Mouse (Mus musculus) kidney, embryonic 14.5 days (tissue): ENCODE results near the gene Cmtm2b. TPM values are rescaled to one million over a fixed set of nuclear protein-coding genes. Genes with fewer than 3 reads are reported as not detected.

Experiments used
- ATAC-seq: fragments of 200-750 bp; cut with Nextera tagmentation; 2 replicates; pipeline ENCODE4 v1.8.0; 2017; ENCODE audit warnings: moderate number of reproducible peaks, mild to moderate bottlenecking, moderate TSS enrichment, moderate library complexity; ENCODE audit not compliant: low FRiP score, low TSS enrichment
- H3K27ac ChIP-seq: fragments of 300-500 bp; sonication (generic); 2 replicates; pipeline ENCODE4 v1.5.1; 2014; ENCODE audit warnings: low read depth, mild to moderate bottlenecking, low read length, moderate library complexity, mixed read lengths
- H3K27me3 ChIP-seq: fragments of 300-500 bp; sonication (generic); 2 replicates; pipeline ENCODE4 v1.6.1; 2014; ENCODE audit warnings: mild to moderate bottlenecking, low read length; ENCODE audit not compliant: control insufficient read depth, insufficient read depth
- H3K36me3 ChIP-seq: fragments of 300-500 bp; sonication (generic); 2 replicates; pipeline ENCODE4 v1.6.1; 2014; ENCODE audit warnings: low read length, mixed read lengths; ENCODE audit not compliant: control insufficient read depth, insufficient read depth
- H3K4me1 ChIP-seq: fragments of 300-500 bp; sonication (generic); 2 replicates; pipeline ENCODE4 v1.6.1; 2014; ENCODE audit warnings: low read length, mixed read lengths; ENCODE audit not compliant: control insufficient read depth, insufficient read depth
- H3K4me2 ChIP-seq: fragments of 300-500 bp; sonication (generic); replicated peaks from 2 replicates; pipeline ENCODE4 v1.6.1; 2014; ENCODE audit warnings: low read depth, mild to moderate bottlenecking, low read length
- H3K4me3 ChIP-seq: fragments of 300-500 bp; sonication (generic); 2 replicates; pipeline ENCODE4 v1.5.1; 2014; ENCODE audit warnings: mild to moderate bottlenecking, low read length
- H3K9ac ChIP-seq: fragments of 300-500 bp; sonication (generic); 2 replicates; pipeline ENCODE4 v1.6.1; 2014; ENCODE audit warnings: low read depth, mild to moderate bottlenecking, low read length, moderate library complexity
- H3K9me3 ChIP-seq: fragments of 300-500 bp; sonication (generic); 2 replicates; pipeline ENCODE4 v1.6.1; 2016; ENCODE audit warnings: low read length; ENCODE audit not compliant: control insufficient read depth
- WGBS: fragments of 180-500 bp; shearing (Covaris S2); extraction: QIAGEN DNeasy Blood & Tissue Kit; methylation state at CpG from one replicate; pipeline ENCODE4 v1.1.7; 2014; 5-methylcytosine and 5-hydroxymethylcytosine counted together
- polyA plus RNA-seq: library from polyadenylated mRNA; unstranded; fragments of >200 nt; fragmentation: Nextera tagmentation; extraction: Ambion mirVana; gene quantifications from 2 replicates; pipeline ENCODE4 v1.2.1, GENCODE M21; 2014

Cmtm2b gene
- polyA plus RNA-seq, 1 experiment from 2014 or later, result not detected

DNA sequence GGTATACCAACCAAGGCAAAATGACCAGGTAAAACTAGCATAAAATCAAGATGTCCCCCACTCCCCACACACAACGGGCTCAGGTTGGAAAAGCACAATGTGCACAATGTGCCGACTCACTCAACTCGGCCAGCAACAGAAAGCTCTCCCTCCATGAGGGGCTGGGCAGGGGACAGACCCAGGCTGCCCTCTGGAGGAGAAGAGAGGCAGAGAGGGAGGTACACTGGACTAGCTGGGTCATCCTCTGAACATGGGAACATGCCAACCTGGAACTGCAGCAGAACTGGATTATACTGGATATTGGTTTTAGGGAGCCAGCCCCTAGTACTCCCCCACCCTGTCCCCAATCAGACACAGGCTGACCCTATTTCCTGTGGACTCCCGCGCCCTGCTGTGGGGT, 31.2 kb downstream of the Cmtm2b start:
- no peak overlapping the region for H3K4me2 ChIP-seq
- ATAC-seq, result 0 out of 2 replicates have a peak, but pooled peaks have one; percentile 45
- no peaks in the 10 kb centered on the region for H3K9me3 ChIP-seq
- H3K27ac ChIP-seq, result no peak overlapping the region
- no peaks in the 10 kb centered on the region for H3K27me3 ChIP-seq
- WGBS, result 67% methylated on average over 5 of the region's 5 CpGs
- no peak overlapping the region for H3K4me3 ChIP-seq
- no peaks in the 10 kb centered on the region for H3K4me1 ChIP-seq
- H3K36me3 ChIP-seq, result peaks cover 26% of the 10 kb centered on the region; the same call in 1 of the 2 replicates
- no peak overlapping the region for H3K9ac ChIP-seq

DNA sequence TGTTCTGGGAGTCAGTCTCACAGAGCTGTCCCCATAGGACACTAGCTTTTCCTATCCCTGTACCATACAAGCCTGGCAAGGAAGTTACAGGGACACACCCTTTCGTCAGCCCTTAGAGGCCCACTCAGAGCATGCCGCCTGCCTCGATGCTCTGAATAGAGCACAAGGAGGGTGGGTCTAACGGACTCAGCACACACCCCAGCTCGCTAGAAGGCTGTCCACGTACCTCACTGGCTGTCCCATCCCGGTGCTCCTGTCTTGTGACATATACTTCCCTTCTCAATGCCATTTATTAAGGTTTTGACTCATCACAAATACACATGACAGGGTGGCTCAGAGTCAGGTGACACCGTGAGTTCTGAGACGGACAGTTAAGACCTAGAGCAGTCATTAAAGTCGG, 32.5 kb downstream of the Cmtm2b start:
- H3K9me3 ChIP-seq, result no peaks in the 10 kb centered on the region
- no peaks in the 10 kb centered on the region for H3K4me1 ChIP-seq
- no peak overlapping the region for H3K4me3 ChIP-seq
- 87% methylated on average over 10 of the region's 10 CpGs for WGBS
- no peaks in the 10 kb centered on the region for H3K27me3 ChIP-seq
- no peak overlapping the region for H3K27ac ChIP-seq
- no peak for ATAC-seq
- peaks cover 23% of the 10 kb centered on the region; the same call in 1 of the 2 replicates for H3K36me3 ChIP-seq
- H3K4me2 ChIP-seq, result no peak overlapping the region
- no peak overlapping the region for H3K9ac ChIP-seq

DNA sequence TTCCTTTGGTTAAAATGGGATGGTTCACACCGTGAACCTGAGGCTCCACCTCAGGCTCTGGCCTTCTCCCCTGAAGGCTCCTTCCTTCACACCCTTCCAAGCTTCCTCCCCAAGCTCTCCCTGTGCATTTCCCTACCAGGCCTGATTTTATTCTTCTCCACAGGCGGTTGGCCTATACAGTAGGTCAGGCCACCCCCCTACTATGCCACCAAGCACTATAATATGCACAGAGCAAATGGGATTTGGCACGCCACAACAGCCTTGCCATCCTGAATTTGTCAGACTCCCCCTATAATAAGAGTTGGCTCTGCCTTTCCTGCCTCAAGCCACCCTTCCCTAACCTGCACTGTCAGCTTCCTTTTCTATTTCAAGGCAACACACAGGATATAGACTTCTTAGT, 36.6 kb downstream of the Cmtm2b start:
- Histone ChIP-seq H3K27ac (no peak overlapping the region), H3K27me3 (no peaks in the 10 kb centered on the region), H3K9ac (no peak overlapping the region), H3K4me1 (0 out of 2 replicates have a peak, but pooled peaks cover 4% of the 10 kb centered on the region), H3K36me3 (peaks cover 20% of the 10 kb centered on the region; the same call in 1 of the 2 replicates), H3K9me3 (no peaks in the 10 kb centered on the region), H3K4me3 (no peak overlapping the region), H3K4me2 (no peak overlapping the region)
- WGBS, result 89% methylated on average over 3 of the region's 3 CpGs
- ATAC-seq, result no peak

DNA sequence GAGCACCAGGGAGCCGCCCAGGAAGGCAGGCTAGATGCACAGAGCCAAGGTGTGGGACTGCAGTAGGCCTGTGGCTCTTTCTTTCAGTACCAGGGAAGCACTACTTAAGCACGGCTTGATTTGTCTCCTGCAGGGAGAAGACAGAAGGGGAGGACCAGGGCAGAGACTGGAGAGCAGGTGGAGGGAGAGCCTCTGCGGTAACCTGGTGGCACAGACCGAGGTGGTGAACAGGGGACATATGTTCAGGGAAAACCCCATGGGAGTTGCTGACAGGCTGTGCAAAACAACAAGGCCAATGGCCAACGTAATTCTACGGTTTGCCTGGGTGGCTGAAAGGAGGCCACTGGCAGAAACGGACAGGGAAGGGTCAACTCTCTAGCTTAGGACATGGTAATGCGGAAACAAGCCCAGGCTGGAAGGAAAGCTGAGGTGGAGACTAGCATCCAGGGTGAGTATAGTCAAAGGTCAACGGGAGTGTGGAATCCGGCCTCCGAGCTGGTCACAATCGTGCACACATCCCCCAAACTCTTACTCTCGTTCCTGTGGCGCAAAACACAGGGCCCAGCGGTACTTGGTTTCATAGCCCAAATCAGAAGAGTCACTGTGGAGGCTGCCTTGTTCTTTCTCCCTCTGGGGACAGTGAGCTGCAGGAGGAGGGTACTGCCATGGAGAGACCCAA, 37.9 kb downstream of the Cmtm2b start:
- Histone ChIP-seq H3K9me3 (no peaks in the 10 kb centered on the region), H3K27ac (no peak overlapping the region), H3K9ac (no peak overlapping the region), H3K36me3 (peaks cover 12% of the 10 kb centered on the region; the same call in 1 of the 2 replicates), H3K27me3 (no peaks in the 10 kb centered on the region), H3K4me2 (no peak overlapping the region), H3K4me3 (no peak overlapping the region), H3K4me1 (peaks cover 4% of the 10 kb centered on the region; the same call in 1 of the 2 replicates)
- WGBS, result 73% methylated on average over 15 of the region's 15 CpGs
- no peak for ATAC-seq

DNA sequence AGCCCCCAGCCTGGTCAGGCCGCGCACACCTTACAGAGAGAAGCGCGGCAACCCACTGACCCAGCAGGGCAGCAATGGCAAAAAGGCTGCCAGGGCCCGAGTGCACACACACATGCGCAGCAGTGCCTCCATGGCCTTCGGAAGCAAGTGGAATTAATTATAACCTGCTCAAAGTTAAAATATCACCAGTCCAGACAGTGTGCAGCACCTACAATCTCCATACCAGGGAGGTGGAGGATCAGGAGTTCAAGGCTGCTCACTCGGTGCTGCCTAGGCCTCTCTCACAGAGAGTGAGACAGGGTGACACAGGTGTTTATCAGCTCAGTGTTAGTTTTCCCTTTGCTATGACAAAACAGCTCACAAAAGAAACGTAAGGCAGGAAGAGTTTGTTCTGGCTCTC, 43.7 kb downstream of the Cmtm2b start:
- no peak for ATAC-seq
- H3K9me3 ChIP-seq, result no peaks in the 10 kb centered on the region
- no peak overlapping the region for H3K4me2 ChIP-seq
- no peak overlapping the region for H3K4me3 ChIP-seq
- H3K4me1 ChIP-seq, result peaks cover 29% of the 10 kb centered on the region
- H3K27ac ChIP-seq, result no peak overlapping the region
- no peaks in the 10 kb centered on the region for H3K36me3 ChIP-seq
- no peak overlapping the region for H3K9ac ChIP-seq
- H3K27me3 ChIP-seq, result no peaks in the 10 kb centered on the region
- 85% methylated on average over 9 of the region's 9 CpGs for WGBS

DNA sequence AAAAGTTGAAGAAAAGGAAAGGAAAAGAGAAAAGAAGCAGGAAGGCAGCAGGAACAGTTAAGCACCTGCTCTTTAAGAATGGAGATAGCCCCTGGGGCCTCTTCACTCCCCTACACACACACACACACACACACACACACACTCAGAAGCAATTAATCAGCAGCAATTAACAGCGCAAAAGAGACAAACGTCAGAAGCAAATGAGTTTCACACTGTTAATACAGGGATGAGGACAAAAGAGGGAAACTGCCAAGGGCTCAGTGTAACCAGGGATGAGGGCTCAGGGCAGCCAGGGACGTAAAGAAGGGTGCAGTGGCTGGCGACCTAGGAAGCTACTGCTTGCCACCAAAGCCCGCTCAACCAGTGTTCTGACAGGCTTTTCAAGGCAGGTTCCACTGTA, 45.4 kb downstream of the Cmtm2b start:
- Histone ChIP-seq H3K36me3 (no peaks in the 10 kb centered on the region), H3K4me2 (no peak overlapping the region), H3K9me3 (no peaks in the 10 kb centered on the region), H3K9ac (no peak overlapping the region), H3K27ac (no peak overlapping the region), H3K4me1 (peaks cover 28% of the 10 kb centered on the region), H3K4me3 (no peak overlapping the region), H3K27me3 (no peaks in the 10 kb centered on the region)
- WGBS, result 37% methylated on average over 5 of the region's 5 CpGs
- ATAC-seq, result no peak

DNA sequence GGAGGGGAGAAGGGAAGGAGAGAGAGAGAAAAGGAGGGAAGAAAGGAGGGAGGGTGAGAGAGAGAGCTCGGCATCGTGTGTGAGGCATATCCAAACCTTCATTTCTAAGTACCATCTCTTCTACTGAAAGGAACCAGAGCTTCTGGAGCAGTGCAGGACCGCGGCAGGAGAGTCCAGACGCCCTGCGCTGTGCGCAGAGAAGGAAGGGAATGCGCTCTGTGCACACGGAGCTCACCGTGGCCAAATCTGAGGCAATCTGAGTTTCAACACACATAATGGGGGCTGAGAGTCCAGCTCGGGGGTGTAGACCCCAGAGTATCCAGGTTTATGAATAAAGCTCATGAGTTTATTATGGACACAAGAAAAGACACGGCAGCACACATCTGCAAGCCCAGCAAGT, 47.6 kb downstream of the Cmtm2b start:
- Histone ChIP-seq H3K4me3 (no peak overlapping the region), H3K9ac (no peak overlapping the region), H3K4me2 (no peak overlapping the region), H3K4me1 (peaks cover 35% of the 10 kb centered on the region), H3K36me3 (no peaks in the 10 kb centered on the region), H3K27me3 (no peaks in the 10 kb centered on the region), H3K27ac (no peak overlapping the region), H3K9me3 (no peaks in the 10 kb centered on the region)
- 80% methylated on average over 12 of the region's 12 CpGs for WGBS
- ATAC-seq, result no peak

DNA sequence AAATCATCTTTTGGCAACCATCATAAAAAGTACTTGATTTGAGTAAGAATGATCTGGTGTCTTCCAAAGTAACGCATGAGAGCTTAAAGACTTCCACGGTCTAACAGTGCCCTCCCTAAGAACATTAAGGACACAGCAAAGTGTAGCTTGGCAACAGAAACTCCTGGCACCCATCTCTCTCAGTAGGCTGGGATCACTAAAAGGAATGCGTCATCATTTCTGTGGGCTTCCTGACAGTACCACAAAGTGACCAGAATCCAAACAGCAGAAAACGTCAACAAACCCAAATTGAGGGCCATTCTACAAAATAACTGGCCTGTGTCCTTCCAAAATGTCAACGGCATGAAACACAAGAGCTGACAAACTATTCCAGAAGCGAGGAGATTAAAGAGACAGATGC, 48.0 kb downstream of the Cmtm2b start:
- no peaks in the 10 kb centered on the region for H3K9me3 ChIP-seq
- ATAC-seq, result no peak
- peaks cover 39% of the 10 kb centered on the region for H3K4me1 ChIP-seq
- no peaks in the 10 kb centered on the region for H3K27me3 ChIP-seq
- 72% methylated on average over 6 of the region's 6 CpGs for WGBS
- no peak overlapping the region for H3K4me3 ChIP-seq
- no peak overlapping the region for H3K9ac ChIP-seq
- H3K27ac ChIP-seq, result no peak overlapping the region
- H3K4me2 ChIP-seq, result no peak overlapping the region
- H3K36me3 ChIP-seq, result no peaks in the 10 kb centered on the region

DNA sequence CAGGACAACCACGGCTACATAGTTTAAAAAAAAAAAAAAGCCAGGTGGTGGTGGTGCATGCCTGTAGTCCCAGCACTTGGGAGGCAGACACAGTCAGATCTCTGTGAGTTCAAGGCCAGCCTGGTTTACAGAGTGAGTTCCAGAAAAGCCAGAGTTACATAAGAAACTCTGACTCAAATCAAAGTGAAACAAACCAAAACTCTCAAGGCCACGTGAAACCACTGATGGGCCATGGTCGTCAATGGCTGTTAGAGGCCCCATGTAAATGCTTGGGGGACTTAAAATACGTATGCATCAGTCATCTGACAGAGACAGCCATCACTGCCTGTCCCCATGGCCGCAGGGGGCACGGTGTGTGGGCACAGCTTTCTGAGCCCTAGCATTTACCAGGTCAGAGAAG, 49.1 kb downstream of the Cmtm2b start:
- H3K4me1 ChIP-seq, result peaks cover 45% of the 10 kb centered on the region
- H3K4me3 ChIP-seq, result no peak overlapping the region
- H3K9me3 ChIP-seq, result no peaks in the 10 kb centered on the region
- H3K4me2 ChIP-seq, result no peak overlapping the region
- H3K27me3 ChIP-seq, result no peaks in the 10 kb centered on the region
- ATAC-seq, result no peak
- WGBS, result 83% methylated on average over 6 of the region's 6 CpGs
- no peaks in the 10 kb centered on the region for H3K36me3 ChIP-seq
- no peak overlapping the region for H3K27ac ChIP-seq
- H3K9ac ChIP-seq, result no peak overlapping the region
